Mouse (Mus musculus) C2C12 (cell line): ENCODE results near the gene Gyg.

ENCODE experiments used
- CEBPB ChIP-seq: IDR thresholded peaks from one replicate; pipeline ENCODE4 v1.6.1; 2011; ENCODE audit warnings: low read depth, mild to moderate bottlenecking, control low read depth, moderate library complexity
- CTCF ChIP-seq: IDR thresholded peaks from one replicate; pipeline ENCODE4 v1.5.1; 2011; ENCODE audit not compliant: control insufficient read depth, insufficient read depth, insufficient read length
- MAX ChIP-seq: IDR thresholded peaks from one replicate; pipeline ENCODE4 v1.6.1; 2011; ENCODE audit warnings: mild to moderate bottlenecking, control low read depth

- TF ChIP-seq CTCF (no peak), MAX (no peak), CEBPB (no peak)
These were observed 4.6 kb downstream of the Gyg start for GRCm38 (mm10) chr3:20150511-20150910.
